In genomic region chr11:85828691-85829519, GRCm38 (mm10) we compare ENCODE assay signal across 11 mouse cellular contexts. TPM values are rescaled to one million over a fixed set of nuclear protein-coding genes. Genes with fewer than 3 reads are reported as not detected.
DNase-seq lines count a peak whose midpoint lies in the region; ATAC-seq and TF ChIP-seq lines count a peak whose summit lies in the region.
"Had no signal": no experiment of that assay in that cellular context is flagged by ENCODE, and none has a peak within 500 bp of the region (broad histone marks: within the 10 kb centered on the region; RNA-seq: fewer than 3 reads in every experiment).

No protein-coding gene starts in this region.

- ATAC-seq in heart, embryonic 14.5 days (ENCODE audit: insufficient number of reproducible peaks, insufficient read depth, low FRiP score, low read depth): no peak
- no peak for ATAC-seq in embryonic facial prominence, embryonic 11.5 days (replicated peaks; ENCODE audit: insufficient number of reproducible peaks, low FRiP score, low TSS enrichment, low read depth)
- ATAC-seq in hindbrain, postnatal 0 days: no peak
- no peak for ATAC-seq in midbrain, embryonic 13.5 days
- ATAC-seq in megakaryocyte progenitor cell, adult 5-6 weeks (replicated peaks; ENCODE audit: poor library complexity): no peak
- no peak for ATAC-seq in inflammation-experienced regulatory T-cells, adult 6 months

- no peaks in the 10 kb centered on the region for H3K36me3 ChIP-seq in heart, embryonic 14.5 days (ENCODE audit: control insufficient read depth, insufficient read depth, low read length)
- H3K36me3 ChIP-seq in embryonic facial prominence, embryonic 11.5 days (replicated peaks; ENCODE audit: control insufficient read depth, insufficient read depth, low read depth, low read length): no peaks in the 10 kb centered on the region
- H3K36me3 ChIP-seq in hindbrain, postnatal 0 days (ENCODE audit: insufficient read depth, low read length): no peaks in the 10 kb centered on the region
- H3K36me3 ChIP-seq in midbrain, embryonic 13.5 days: no peaks in the 10 kb centered on the region
- H3K36me3 ChIP-seq: liver, embryonic 15.5 days had no signal

- peaks cover 79% of the 10 kb centered on the region for H3K27me3 ChIP-seq in heart, embryonic 14.5 days (ENCODE audit: control insufficient read depth, insufficient read depth, low read length)
- peaks cover 36% of the 10 kb centered on the region for H3K27me3 ChIP-seq in embryonic facial prominence, embryonic 11.5 days (ENCODE audit: control insufficient read depth, insufficient read depth, low read length)
- H3K27me3 ChIP-seq in hindbrain, postnatal 0 days (ENCODE audit: insufficient read depth, low read length): peaks cover 59% of the 10 kb centered on the region
- H3K27me3 ChIP-seq in midbrain, embryonic 13.5 days: peaks cover 98% of the 10 kb centered on the region

- WGBS in heart, embryonic 14.5 days: 19% methylated on average over 38 of the region's 38 CpGs
- 5% methylated on average over 38 of the region's 38 CpGs for WGBS in embryonic facial prominence, embryonic 11.5 days
- WGBS in hindbrain, postnatal 0 days: 9% methylated on average over 38 of the region's 38 CpGs
- WGBS in midbrain, embryonic 13.5 days: 5% methylated on average over 38 of the region's 38 CpGs

- peaks cover 21 to 39% of the 10 kb centered on the region in 2 experiments for H3K4me1 ChIP-seq in heart, embryonic 14.5 days (ENCODE audit: control insufficient read depth in 2 of 2, insufficient read depth in 2 of 2, low read length in 2 of 2)
- peaks cover 20% of the 10 kb centered on the region for H3K4me1 ChIP-seq in embryonic facial prominence, embryonic 11.5 days (ENCODE audit: control insufficient read depth, insufficient read depth, low read length)
- no peaks in the 10 kb centered on the region for H3K4me1 ChIP-seq in hindbrain, postnatal 0 days (ENCODE audit: insufficient read depth, low read length)
- H3K4me1 ChIP-seq in midbrain, embryonic 13.5 days (replicated peaks): peaks cover 40% of the 10 kb centered on the region

- no peak for DNase-seq in heart, postnatal 36 days
- DNase-seq in embryonic facial prominence, embryonic 11.5 days (ENCODE audit: low spot score): peak; percentile 59
- DNase-seq in hindbrain, postnatal 0 days (ENCODE audit: low spot score): no peak
- no peak for DNase-seq in spleen, postnatal 36 days (ENCODE audit: low spot score in 2 of 2)

- peak overlapping the region; percentile 60 for H3K9ac ChIP-seq in heart, embryonic 14.5 days (ENCODE audit: low read length)
- peak overlapping the region; percentile 96 for H3K9ac ChIP-seq in embryonic facial prominence, embryonic 11.5 days (replicated peaks; ENCODE audit: low read length)
- no peak overlapping the region for H3K9ac ChIP-seq in hindbrain, postnatal 0 days (replicated peaks; ENCODE audit: low read length)
- H3K9ac ChIP-seq in midbrain, embryonic 13.5 days (replicated peaks): no peak overlapping the region
- H3K9ac ChIP-seq: liver, embryonic 15.5 days had no signal

- H3K4me2 ChIP-seq in heart, embryonic 14.5 days (ENCODE audit: low read length): peak overlapping the region; percentile 74
- H3K4me2 ChIP-seq in embryonic facial prominence, embryonic 11.5 days (ENCODE audit: low read depth, low read length): peak overlapping the region; percentile 73
- H3K4me2 ChIP-seq in hindbrain, postnatal 0 days (ENCODE audit: low read depth, low read length): no peak overlapping the region
- peak overlapping the region; percentile 48; the same call in 1 of the 2 replicates for H3K4me2 ChIP-seq in midbrain, embryonic 13.5 days (replicated peaks)

- no peak for TF ChIP-seq CTCF in hindbrain, postnatal 0 days (IDR thresholded peaks at IDR 0.05; ENCODE audit: low read depth)

- H3K4me3 ChIP-seq in heart, embryonic 14.5 days (ENCODE audit: control insufficient read depth in 1 of 2, insufficient read depth in 1 of 2, low read depth in 1 of 2, low read length in 2 of 2): peak overlapping the region; percentile 33 to 42
- peak overlapping the region; percentile 79 for H3K4me3 ChIP-seq in embryonic facial prominence, embryonic 11.5 days (ENCODE audit: low read depth, low read length)
- 0 out of 2 replicates have a peak overlapping the region, but pooled peaks have one; percentile 3 for H3K4me3 ChIP-seq in hindbrain, postnatal 0 days (ENCODE audit: low read length)
- peak overlapping the region; percentile 29; the same call in 1 of the 2 replicates for H3K4me3 ChIP-seq in midbrain, embryonic 13.5 days (replicated peaks)
- H3K4me3 ChIP-seq: liver, embryonic 15.5 days had no signal

- H3K27ac ChIP-seq in heart, embryonic 14.5 days (replicated peaks in 1 of 2; ENCODE audit: control insufficient read depth in 1 of 2, insufficient read depth in 1 of 2, low read depth in 2 of 2, low read length in 2 of 2): no peak overlapping the region
- peak overlapping the region; percentile 81 for H3K27ac ChIP-seq in embryonic facial prominence, embryonic 11.5 days (replicated peaks; ENCODE audit: low read depth, low read length)
- no peak overlapping the region for H3K27ac ChIP-seq in hindbrain, postnatal 0 days
- H3K27ac ChIP-seq in midbrain, embryonic 13.5 days: no peak overlapping the region
- H3K27ac ChIP-seq: liver, embryonic 15.5 days had no signal

- H3K9me3 ChIP-seq in heart, embryonic 14.5 days (ENCODE audit: control insufficient read depth, low read length): no peaks in the 10 kb centered on the region
- H3K9me3 ChIP-seq in embryonic facial prominence, embryonic 11.5 days (replicated peaks; ENCODE audit: control insufficient read depth, low read length): no peaks in the 10 kb centered on the region
- no peaks in the 10 kb centered on the region for H3K9me3 ChIP-seq in hindbrain, postnatal 0 days (ENCODE audit: low read length)
- H3K9me3 ChIP-seq in midbrain, embryonic 13.5 days: no peaks in the 10 kb centered on the region
- H3K9me3 ChIP-seq: liver, embryonic 15.5 days had no signal

- intact Hi-C loops in heart, postnatal 36 days (cut with DNase I): no loop called here

RNA-seq across cellular contexts. Expression of gene Tbx2, which starts 3.4 kb away (rescaled TPM):
- 2.2 and 4.0 TPM in 2 replicates for polyA plus RNA-seq in heart, embryonic 14.5 days (2014; fragmentation: Nextera tagmentation; extraction: Ambion mirVana)
- total RNA-seq in heart, postnatal 36 days (2021): 1 to 10 TPM; 6.2 to 6.9 TPM
- 22.3 and 25.9 TPM in 2 replicates for polyA plus RNA-seq in embryonic facial prominence, embryonic 11.5 days (2014; fragmentation: Nextera tagmentation; extraction: Ambion mirVana)
- 3.6 and 7.9 TPM in 2 replicates for total RNA-seq in hindbrain, postnatal 0 days (2014; rRNA removed)
- 0.70 and 0.86 TPM in 2 replicates for polyA plus RNA-seq in hindbrain, postnatal 0 days (2015; fragmentation: Nextera tagmentation; extraction: Ambion mirVana)
- polyA plus RNA-seq in midbrain, embryonic 13.5 days (2015; fragmentation: Nextera tagmentation; extraction: Ambion mirVana): 0.44 and 0.57 TPM in 2 replicates
- total RNA-seq in megakaryocyte progenitor cell, adult 5-6 weeks (2015): 0.10 TPM in 1 of 2 replicates, not detected in the other
- total RNA-seq in megakaryocyte progenitor cell, adult 5-6 weeks (2017): not detected in 2 replicates
- polyA plus RNA-seq in inflammation-experienced regulatory T-cells, adult 6 months (2017; shearing (Covaris generic)): not detected
- total RNA-seq: MEL had no signal

RNA-seq across cellular contexts. Expression of gene Gm11444, which starts 21.2 kb away (rescaled TPM):
- not detected in 2 replicates for polyA plus RNA-seq in heart, embryonic 14.5 days (2014; fragmentation: Nextera tagmentation; extraction: Ambion mirVana)
- total RNA-seq in heart, postnatal 36 days (2021): not detected
- polyA plus RNA-seq in embryonic facial prominence, embryonic 11.5 days (2014; fragmentation: Nextera tagmentation; extraction: Ambion mirVana): not detected in 2 replicates
- total RNA-seq in hindbrain, postnatal 0 days (2014; rRNA removed): not detected in 2 replicates
- polyA plus RNA-seq in hindbrain, postnatal 0 days (2015; fragmentation: Nextera tagmentation; extraction: Ambion mirVana): not detected in 2 replicates
- polyA plus RNA-seq in midbrain, embryonic 13.5 days (2015; fragmentation: Nextera tagmentation; extraction: Ambion mirVana): not detected in 2 replicates
- not detected in 2 replicates for total RNA-seq in megakaryocyte progenitor cell, adult 5-6 weeks (2015)
- not detected in 2 replicates for total RNA-seq in megakaryocyte progenitor cell, adult 5-6 weeks (2017)
- not detected for polyA plus RNA-seq in inflammation-experienced regulatory T-cells, adult 6 months (2017; shearing (Covaris generic))
- total RNA-seq: gastrocnemius, adult 18-20 months; MEL had no signal
- polyA plus RNA-seq: liver, embryonic 15.5 days had no signal

RNA-seq across cellular contexts. Expression of gene Tbx4, which starts 57.3 kb away (rescaled TPM):
- 0.11 and 0.23 TPM in 2 replicates for polyA plus RNA-seq in heart, embryonic 14.5 days (2014; fragmentation: Nextera tagmentation; extraction: Ambion mirVana)
- not detected for total RNA-seq in heart, postnatal 36 days (2021)
- 0.65 and 1.5 TPM in 2 replicates for polyA plus RNA-seq in embryonic facial prominence, embryonic 11.5 days (2014; fragmentation: Nextera tagmentation; extraction: Ambion mirVana)
- total RNA-seq in hindbrain, postnatal 0 days (2014; rRNA removed): 0.18 and 0.47 TPM in 2 replicates
- polyA plus RNA-seq in hindbrain, postnatal 0 days (2015; fragmentation: Nextera tagmentation; extraction: Ambion mirVana): 0.20 and 0.23 TPM in 2 replicates
- 0.20 and 0.26 TPM in 2 replicates for polyA plus RNA-seq in midbrain, embryonic 13.5 days (2015; fragmentation: Nextera tagmentation; extraction: Ambion mirVana)
- total RNA-seq in megakaryocyte progenitor cell, adult 5-6 weeks (2015): not detected in 2 replicates
- not detected in 2 replicates for total RNA-seq in megakaryocyte progenitor cell, adult 5-6 weeks (2017)
- not detected for polyA plus RNA-seq in inflammation-experienced regulatory T-cells, adult 6 months (2017; shearing (Covaris generic))
- polyA plus RNA-seq: liver, embryonic 15.5 days had no signal

Comparison
In these comparisons a context has a peak if more than half of its experiments do, and no peak if none do; other contexts are left out.
1. H3K4me3 ChIP-seq: peak in every context shown above with its lines; median percentile 79 in embryonic facial prominence, embryonic 11.5 days; 38 in heart, embryonic 14.5 days; 29 in midbrain, embryonic 13.5 days; 3 in hindbrain, postnatal 0 days.
2. H3K9ac ChIP-seq: peak in heart, embryonic 14.5 days (single experiment) and embryonic facial prominence, embryonic 11.5 days (single experiment); none in hindbrain, postnatal 0 days (single experiment) and midbrain, embryonic 13.5 days (single experiment).